13 mouse cellular contexts compared by ENCODE assay signal in genomic region chr5:43457725-43458124, GRCm38 (mm10). TPM values are rescaled to one million over a fixed set of nuclear protein-coding genes. Genes with fewer than 3 reads are reported as not detected.
"Had no signal": no experiment of that assay in that cellular context is flagged by ENCODE, and none has a peak within 500 bp of the region (broad histone marks: within the 10 kb centered on the region; RNA-seq: fewer than 3 reads in every experiment).

No protein-coding gene starts in this region.

- ATAC-seq: liver, postnatal 0 days; lung, postnatal 0 days; midbrain, embryonic 13.5 days; midbrain, embryonic 15.5 days had no signal

- DNase-seq: liver, postnatal 0 days; lung, adult 2 months; lung, postnatal 14 days; lung, postnatal 36 days; right cerebral cortex, postnatal 14 days; thymus, adult 2 months; thymus, postnatal 25 days; thymus, postnatal 4 days had no signal

RNA-seq across cellular contexts. Expression of gene C1qtnf7, which starts 57.6 kb away (rescaled TPM):
- total RNA-seq: monocyte, adult 5-6 weeks; neutrophil, adult 5-6 weeks had no signal
